Mouse (Mus musculus) kidney, adult 2 months (tissue): Measurements from ENCODE around the gene Adam17.

Experiments
- CTCF ChIP-seq: fragments of 200-500 bp; conservative IDR thresholded peaks from 2 replicates; pipeline ENCODE4 v1.5.1; 2011; ENCODE audit warnings: low read depth, mild to moderate bottlenecking, control low read depth, low read length, moderate library complexity, mixed read lengths; ENCODE audit not compliant: insufficient read depth, insufficient read length
- POLR2A ChIP-seq: fragments of 200-500 bp; IDR thresholded peaks from one replicate; pipeline ENCODE4 v1.6.1; 2011; ENCODE audit warnings: low read depth, low read length, control low read depth

- TF ChIP-seq CTCF (no peak), POLR2A (no peak)
These were observed 71.1 kb downstream of the Adam17 start for GRCm38 (mm10) chr12:21302361-21302783.
